Mouse (Mus musculus): ENCODE measurements around the gene Klrb1f. TPM values are rescaled to one million over a fixed set of nuclear protein-coding genes. Genes with fewer than 3 reads are reported as not detected.

Gene Klrb1f
- 10.4 TPM for polyA plus RNA-seq (2017; shearing (Covaris generic))

DNA sequence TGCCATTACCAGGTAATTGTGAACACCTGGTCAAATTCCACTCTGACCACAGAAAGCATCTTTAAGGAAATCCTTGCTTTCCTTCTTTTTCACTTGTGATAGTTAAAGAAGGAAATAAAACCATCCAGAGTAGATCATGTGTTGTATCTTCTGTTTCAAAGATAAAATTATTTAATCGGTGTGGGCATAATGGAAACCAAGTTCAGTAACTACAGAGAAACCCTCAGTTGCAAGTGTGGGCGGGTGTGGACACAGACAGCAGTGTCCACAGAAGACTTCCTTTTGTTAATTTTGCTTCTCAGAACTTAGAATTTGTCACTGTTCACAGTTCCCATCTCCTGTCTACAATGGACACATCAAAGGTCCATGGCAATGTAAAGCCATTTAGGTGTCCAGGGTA is at the start of gene Klrb1f:
TSS of gene Klrb1f (plus strand) at position 301 of the 400 bp plus-strand sequence.

DNA sequence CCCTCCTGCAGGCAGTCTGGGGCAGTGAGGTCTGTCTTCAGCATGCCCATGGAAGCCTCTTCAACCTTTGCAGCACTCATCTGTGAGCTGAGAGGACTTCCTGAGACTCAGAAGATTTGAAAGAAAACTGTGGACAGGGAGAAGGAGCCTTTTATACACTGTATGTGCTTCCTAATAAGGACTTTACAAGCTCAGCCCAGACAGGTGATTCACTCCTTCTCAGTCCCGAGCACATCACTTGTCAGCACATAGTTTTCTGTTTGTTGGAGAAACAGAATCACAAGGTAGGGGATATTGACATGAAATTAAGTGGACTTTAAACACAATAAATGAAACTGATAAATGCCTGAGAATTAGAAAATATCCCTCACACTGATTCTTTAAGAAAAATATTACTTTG is 55.1 kb downstream of the Klrb1f start, which contains the start of gene Clec2e:
TSS of gene Clec2e (minus strand) at position 120 of the 400 bp plus-strand sequence.

Other genes starting within 250 kb of the Klrb1f start
- not detected for gene Gm44511, start 219.6 kb upstream of the Klrb1f start, polyA plus RNA-seq (2017; shearing (Covaris generic))
- gene Klrb1b, start 219.6 kb upstream of the Klrb1f start, polyA plus RNA-seq (2017; shearing (Covaris generic)): 0.51 TPM
- 99.2 TPM for gene Clec2i, start 158.3 kb upstream of the Klrb1f start, polyA plus RNA-seq (2017; shearing (Covaris generic))
- gene BC035044, start 154.8 kb upstream of the Klrb1f start, polyA plus RNA-seq (2017; shearing (Covaris generic)): 2.1 TPM
- not detected for gene Clec2g, start 111.5 kb upstream of the Klrb1f start, polyA plus RNA-seq (2017; shearing (Covaris generic))
- gene Clec2e, start 55.0 kb downstream of the Klrb1f start, polyA plus RNA-seq (2017; shearing (Covaris generic)): not detected
- gene Clec2d, start 134.7 kb downstream of the Klrb1f start, polyA plus RNA-seq (2017; shearing (Covaris generic)): 25.9 TPM
- 808 TPM for gene Cd69, start 229.5 kb downstream of the Klrb1f start, polyA plus RNA-seq (2017; shearing (Covaris generic))

All from effector memory CD4-positive, alpha-beta T cell, adult 5 months (primary cell).